Mouse (Mus musculus): Measurements from ENCODE around the gene Klhl2. TPM values are rescaled to one million over a fixed set of nuclear protein-coding genes. Genes with fewer than 3 reads are reported as not detected.

Klhl2 gene
- polyA plus RNA-seq (2015; fragmentation: Illumina TruSeq; extraction: RNeasy Lipid Tissue Mini Kit (QIAGEN cat#74804); ENCODE audit: low read depth, low replicate concordance), result 119 TPM

GRCm38 (mm10) chr8:64849897-64850541 is at the start of gene Klhl2:
TSS of gene Klhl2 (minus strand) at chr8:64850017.

GRCm38 (mm10) chr8:64733271-64733943 is 116.4 kb downstream of the Klhl2 start, which contains the start of gene Msmo1:
TSS of gene Msmo1 (minus strand) at chr8:64733792.

GRCm38 (mm10) chr8:64692651-64693201 is 157.1 kb downstream of the Klhl2 start, which contains the start of gene Cpe:
TSS of gene Cpe (minus strand) at chr8:64693054.

Other genes with a start within 250 kb of the Klhl2 start
- 2,480 TPM for gene Cpe, start 157.0 kb downstream of the Klhl2 start, polyA plus RNA-seq (2015; fragmentation: Illumina TruSeq; extraction: RNeasy Lipid Tissue Mini Kit (QIAGEN cat#74804); ENCODE audit: low read depth, low replicate concordance)
- gene Msmo1, start 116.2 kb downstream of the Klhl2 start, polyA plus RNA-seq (2015; fragmentation: Illumina TruSeq; extraction: RNeasy Lipid Tissue Mini Kit (QIAGEN cat#74804); ENCODE audit: low read depth, low replicate concordance), result 134 TPM
- gene Tmem192, start 97.2 kb upstream of the Klhl2 start, polyA plus RNA-seq (2015; fragmentation: Illumina TruSeq; extraction: RNeasy Lipid Tissue Mini Kit (QIAGEN cat#74804); ENCODE audit: low read depth, low replicate concordance), result 38.8 TPM
- not detected for gene Trim75, start 137.8 kb upstream of the Klhl2 start, polyA plus RNA-seq (2015; fragmentation: Illumina TruSeq; extraction: RNeasy Lipid Tissue Mini Kit (QIAGEN cat#74804); ENCODE audit: low read depth, low replicate concordance)
- gene Trim61, start 168.5 kb upstream of the Klhl2 start, polyA plus RNA-seq (2015; fragmentation: Illumina TruSeq; extraction: RNeasy Lipid Tissue Mini Kit (QIAGEN cat#74804); ENCODE audit: low read depth, low replicate concordance), result not detected
- not detected for gene Trim60, start 168.6 kb upstream of the Klhl2 start, polyA plus RNA-seq (2015; fragmentation: Illumina TruSeq; extraction: RNeasy Lipid Tissue Mini Kit (QIAGEN cat#74804); ENCODE audit: low read depth, low replicate concordance)
- gene Apela, start 187.3 kb upstream of the Klhl2 start, polyA plus RNA-seq (2015; fragmentation: Illumina TruSeq; extraction: RNeasy Lipid Tissue Mini Kit (QIAGEN cat#74804); ENCODE audit: low read depth, low replicate concordance), result not detected
- gene Gm10663, start 225.0 kb upstream of the Klhl2 start, polyA plus RNA-seq (2015; fragmentation: Illumina TruSeq; extraction: RNeasy Lipid Tissue Mini Kit (QIAGEN cat#74804); ENCODE audit: low read depth, low replicate concordance), result not detected